Mouse (Mus musculus): Measurements from ENCODE around the gene Zfp330.

Gene Zfp330

DNA sequence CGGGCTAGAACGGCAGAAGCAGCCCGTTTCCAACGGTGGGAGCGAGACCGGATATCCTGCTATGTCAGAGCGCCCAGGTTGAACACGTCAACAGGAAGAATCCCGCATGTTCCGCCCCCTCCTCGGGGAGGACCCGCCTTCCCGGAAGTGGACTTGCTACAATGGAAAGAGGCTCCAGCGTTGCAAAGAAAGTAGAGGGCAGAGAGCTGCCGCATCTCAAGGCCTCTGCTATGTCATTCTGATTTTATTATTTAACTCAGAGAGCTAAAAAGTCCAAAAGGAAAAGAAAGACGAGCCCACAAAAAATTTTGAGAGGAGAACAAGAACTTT, at the start of gene Zfp330:
Zfp330 (minus strand) TSS at position 68 of the 330 bp plus-strand sequence.
- DNase-seq: peak; percentile 95

DNA sequence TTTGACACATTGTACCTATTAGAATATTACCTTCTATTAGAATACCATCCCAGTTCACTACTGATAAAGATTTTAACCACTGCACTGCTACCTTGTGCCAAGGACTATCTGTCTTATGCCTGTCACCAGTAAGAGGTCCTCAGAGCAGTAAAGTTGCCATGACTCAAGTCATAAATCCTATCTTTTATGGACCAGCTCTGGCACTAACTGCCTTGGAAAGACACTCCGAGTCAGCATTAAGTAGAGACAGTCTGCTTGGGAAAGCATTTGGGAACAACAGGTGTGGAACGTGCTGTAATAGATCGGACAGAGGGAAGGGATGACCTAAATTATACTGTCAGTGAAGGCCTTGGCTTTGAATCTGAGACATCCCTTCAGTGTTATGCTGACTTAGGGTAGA, 4.0 kb upstream of the Zfp330 start:
- no peak for DNase-seq

DNA sequence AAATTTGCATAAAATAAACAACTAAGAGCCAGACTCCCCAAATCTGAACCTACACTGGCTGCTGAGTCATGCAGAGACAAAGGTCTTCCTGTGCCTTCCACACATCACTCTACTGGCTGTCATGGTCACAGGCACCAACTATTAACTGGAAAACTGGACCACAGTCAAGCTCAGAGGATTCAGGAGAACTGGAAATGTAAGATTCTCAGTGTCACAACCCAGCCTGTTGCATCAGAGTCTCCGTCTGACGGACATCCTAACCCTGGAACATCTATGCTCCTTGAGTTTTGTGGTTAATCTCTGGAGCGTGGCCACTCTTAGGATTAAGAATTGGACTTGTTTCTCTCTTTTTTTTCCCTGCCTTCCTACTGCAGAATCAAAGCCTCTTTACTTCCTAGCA, 3.4 kb upstream of the Zfp330 start:
- no peak for DNase-seq

DNA sequence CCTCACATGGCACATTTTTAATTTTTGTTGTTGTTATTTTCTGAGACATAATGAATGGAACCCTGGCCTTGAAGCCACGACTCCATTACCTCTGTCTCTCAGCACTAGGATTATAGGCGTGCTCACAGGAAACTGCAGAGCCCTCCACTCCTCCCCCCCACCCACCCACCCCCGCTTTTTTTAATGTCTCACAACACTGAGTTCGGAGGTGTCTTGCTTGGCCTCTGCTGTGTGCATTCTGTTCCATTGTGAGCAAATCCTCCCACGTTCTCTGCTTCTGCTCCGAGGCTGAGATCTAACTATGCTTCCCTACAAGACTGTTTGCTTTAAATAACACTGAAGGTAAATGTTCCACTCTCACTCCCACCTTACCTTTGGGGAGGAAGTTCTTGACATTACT, 522 bp upstream of the Zfp330 start:
- peak; percentile 43 for DNase-seq

DNA sequence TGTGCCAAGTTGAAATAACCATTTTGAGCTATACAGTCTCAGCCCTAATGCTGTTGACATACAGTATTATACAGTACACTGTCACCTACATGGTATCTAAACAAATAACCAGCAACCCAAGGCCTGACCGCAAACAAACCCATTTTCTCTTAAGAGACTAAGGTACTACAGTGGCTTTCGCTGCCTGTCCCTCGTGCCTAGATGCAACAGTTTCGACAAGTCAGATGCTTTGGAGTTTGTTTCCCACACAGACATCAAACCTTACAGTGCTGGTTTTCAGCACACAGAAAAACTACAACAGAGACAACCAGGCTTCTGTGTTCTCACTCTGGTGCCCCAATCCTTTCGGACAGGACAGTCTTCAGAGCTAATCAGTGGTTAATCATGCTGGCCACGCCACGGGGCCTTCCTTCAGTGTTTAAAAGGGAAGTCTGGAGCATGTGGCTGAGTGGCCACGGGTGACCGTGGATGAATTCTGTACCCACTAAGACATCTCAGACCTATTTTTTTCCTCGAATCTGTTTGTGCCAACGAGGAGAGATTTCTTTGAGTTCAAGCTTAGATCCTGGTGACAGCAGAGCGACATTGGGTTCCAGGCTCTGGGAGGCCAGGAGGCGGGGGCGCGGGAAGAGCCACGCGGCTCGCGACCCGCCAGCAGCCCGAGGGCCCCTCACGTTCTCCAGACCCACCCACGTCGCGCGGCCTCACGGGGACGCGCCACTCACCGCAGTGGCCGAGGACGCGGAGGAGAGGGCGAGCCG, 448 bp downstream of the Zfp330 start:
- DNase-seq: no peak

DNA sequence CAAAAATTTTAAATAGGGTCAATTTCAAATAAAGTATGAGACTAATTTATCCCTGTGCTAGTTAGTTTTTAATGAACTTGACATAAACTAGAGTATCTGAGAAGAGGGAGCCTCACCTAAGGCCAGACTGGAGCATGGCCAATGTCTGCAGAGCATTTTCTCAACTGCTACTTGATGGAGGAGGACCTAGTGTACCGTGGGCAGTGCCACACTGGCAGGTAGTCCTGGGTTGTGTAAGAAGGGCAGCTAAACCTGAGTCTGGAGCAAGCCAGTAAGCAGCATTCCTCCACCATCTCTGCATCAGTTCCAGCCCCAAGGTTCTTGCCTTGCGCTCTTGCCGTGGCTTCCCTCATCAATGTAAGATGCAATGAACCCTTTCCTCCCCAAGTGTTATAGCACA, 3.1 kb downstream of the Zfp330 start:
- no peak for DNase-seq

DNA sequence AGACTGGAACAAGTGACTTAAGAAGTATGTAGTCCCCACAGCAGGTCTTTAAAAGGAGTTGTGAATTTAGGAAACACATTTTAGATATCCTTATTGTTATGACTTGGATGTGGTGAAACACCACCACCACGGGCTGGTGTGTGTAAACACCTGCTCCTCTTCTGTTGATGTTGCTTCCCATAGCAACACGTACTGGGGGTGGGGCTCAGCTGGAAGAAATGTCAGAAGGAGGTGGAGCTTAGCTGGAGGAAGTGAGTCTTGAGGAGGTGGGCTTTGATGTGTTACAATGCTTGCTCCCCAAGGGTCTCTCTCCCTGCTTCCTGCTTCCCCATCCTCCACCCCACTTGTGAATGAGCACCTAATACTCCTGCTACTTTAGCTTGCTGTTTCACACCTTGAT, 14.9 kb downstream of the Zfp330 start:
- no peak for DNase-seq

DNA sequence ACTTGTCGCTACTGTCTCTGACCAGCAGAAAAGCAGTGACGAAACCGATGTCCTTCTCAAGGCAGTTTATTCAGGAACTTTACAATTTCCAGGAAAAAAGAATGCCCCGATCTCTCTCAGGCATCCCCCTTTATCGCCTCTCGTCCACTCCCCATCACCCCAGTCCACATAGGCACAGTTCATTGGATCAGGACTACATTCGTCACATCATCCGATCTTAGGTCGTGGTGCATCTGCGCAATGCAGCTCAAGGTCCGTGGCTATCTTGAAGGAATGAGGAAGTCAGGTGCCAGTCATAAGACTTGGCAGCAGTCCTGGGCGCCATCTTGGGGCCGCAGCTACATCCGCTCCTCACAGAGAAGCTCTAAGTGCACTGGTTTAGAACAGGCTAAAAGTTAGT, 19.0 kb downstream of the Zfp330 start:
- DNase-seq: no peak

DNA sequence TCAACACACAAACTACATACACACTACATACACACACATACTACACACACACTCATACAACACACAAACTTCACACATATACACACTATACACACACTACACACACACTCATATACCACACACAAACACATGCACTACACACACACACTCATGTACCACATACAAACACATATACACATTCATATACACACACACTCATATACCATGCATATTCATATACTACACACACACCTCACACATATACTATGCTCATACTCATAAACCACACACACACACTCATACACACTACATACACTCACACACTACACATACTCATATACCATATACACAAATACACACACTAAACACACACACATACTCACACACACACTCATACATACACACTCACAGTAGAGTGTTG, 27.3 kb downstream of the Zfp330 start:
- no peak for DNase-seq

DNA sequence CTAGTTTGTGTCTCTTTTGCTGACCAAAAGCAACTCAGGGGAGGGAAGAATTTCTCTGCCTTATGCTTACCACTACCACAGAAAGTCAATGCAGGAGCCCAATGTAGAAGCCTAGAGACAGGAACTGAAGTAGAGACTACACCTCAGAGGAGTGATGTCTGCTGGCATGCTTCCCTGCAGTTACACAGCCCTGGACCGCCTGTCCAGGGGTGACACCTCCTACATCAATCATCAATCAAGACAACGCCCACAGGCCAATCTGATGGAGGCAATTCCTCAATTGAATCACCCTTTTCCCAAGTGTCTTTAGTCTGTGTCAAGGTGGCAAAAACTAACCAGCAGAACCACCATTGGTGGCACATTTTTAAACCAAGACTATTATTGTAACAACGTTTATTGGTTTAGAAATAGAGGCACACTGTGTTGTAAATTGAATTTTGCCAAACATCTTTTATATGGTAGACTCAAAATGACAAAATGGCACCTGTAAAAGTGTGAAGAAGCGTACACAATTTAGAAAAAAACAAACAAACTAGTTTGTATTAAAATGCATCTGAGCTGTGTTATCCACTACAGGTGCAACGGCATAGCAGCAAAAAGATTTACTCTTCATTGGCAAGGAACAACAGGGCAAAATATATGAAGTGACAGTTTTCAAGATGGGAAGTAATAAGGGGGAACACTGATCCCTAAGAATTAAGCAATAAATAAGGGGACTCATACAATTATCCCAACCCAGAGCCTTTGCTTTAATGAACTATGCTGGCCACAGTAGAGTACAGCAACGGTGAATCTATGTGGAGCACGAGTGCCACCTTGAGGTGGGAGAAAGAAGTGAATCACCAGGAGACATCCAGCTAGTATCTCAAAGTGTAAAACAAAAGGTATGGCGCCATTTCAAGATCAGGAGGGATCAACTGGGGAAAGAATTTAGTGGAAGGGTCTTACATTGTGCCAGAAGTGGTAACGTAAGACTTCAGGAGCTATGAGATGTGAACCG, 29.8 kb downstream of the Zfp330 start:
- DNase-seq: peak; percentile 63

Data from right cerebral cortex, adult 18-20 months (tissue).